Mouse (Mus musculus): ENCODE data around the gene Vamp2. TPM values are rescaled to one million over a fixed set of nuclear protein-coding genes. Genes with fewer than 3 reads are reported as not detected.

Vamp2 gene
- total RNA-seq (2021): 10 to 100 TPM; 61.1 to 70.4 TPM
- long read RNA-seq, experiment 1, transcript Vamp2-201 (5 exons, 2,205 nt): major isoform, 63 of 82 reads
- long read RNA-seq, experiment 1, transcript Vamp2-202 (4 exons, 1,113 nt): minor isoform, 7 of 82 reads
- long read RNA-seq, experiment 1, partial matches to known transcripts: 8 of 82 reads
- long read RNA-seq, experiment 1, other reads (novel, unspliced or antisense): 3 of 82 reads
- long read RNA-seq, experiment 2, transcript Vamp2-201 (5 exons, 2,205 nt): major isoform, 51 of 66 reads
- long read RNA-seq, experiment 2, partial matches to known transcripts: 8 of 66 reads
- long read RNA-seq, experiment 2, other reads (novel, unspliced or antisense): 5 of 66 reads

DNA sequence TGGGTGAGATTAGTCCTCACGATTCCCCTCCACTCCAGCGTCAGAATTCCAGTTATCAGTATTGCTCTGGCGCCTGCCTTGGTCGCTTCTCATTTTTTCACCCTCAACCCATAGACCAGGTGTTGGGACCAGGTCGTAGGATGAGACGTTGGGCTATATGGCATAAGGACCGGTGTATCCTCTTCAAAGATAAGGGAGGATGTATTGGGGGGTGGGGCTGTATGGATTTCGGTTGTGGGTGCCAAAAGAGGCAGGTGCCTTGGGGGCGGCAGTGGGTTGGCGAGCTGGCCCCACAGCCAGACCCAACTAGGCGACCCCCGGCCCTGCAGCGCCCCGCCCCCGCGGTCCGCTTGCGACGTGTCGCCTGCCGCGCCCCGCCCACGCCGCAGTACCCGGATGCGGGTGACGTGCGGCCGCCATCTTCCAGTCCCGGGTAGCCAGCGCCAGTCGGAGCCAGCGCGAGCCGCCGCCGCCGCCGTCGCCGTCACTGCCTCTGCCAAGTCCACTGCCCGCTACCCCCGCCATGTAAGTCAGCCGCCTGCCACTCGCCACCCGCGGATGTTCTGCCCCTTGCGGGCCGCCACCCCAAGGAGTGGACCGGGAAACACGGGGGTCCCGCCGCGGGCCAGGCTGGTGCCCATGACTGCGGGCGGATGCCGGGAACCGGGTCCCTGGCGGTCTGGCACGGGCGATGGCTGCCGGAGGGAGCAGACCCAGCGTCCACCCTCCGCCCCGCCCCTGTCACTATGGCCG, at the start of gene Vamp2:
Vamp2 (plus strand) TSS at position 388 of the 753 bp plus-strand sequence.
- peak; percentile 89 to 92 for DNase-seq (ENCODE audit: low spot score in 2 of 2)

DNA sequence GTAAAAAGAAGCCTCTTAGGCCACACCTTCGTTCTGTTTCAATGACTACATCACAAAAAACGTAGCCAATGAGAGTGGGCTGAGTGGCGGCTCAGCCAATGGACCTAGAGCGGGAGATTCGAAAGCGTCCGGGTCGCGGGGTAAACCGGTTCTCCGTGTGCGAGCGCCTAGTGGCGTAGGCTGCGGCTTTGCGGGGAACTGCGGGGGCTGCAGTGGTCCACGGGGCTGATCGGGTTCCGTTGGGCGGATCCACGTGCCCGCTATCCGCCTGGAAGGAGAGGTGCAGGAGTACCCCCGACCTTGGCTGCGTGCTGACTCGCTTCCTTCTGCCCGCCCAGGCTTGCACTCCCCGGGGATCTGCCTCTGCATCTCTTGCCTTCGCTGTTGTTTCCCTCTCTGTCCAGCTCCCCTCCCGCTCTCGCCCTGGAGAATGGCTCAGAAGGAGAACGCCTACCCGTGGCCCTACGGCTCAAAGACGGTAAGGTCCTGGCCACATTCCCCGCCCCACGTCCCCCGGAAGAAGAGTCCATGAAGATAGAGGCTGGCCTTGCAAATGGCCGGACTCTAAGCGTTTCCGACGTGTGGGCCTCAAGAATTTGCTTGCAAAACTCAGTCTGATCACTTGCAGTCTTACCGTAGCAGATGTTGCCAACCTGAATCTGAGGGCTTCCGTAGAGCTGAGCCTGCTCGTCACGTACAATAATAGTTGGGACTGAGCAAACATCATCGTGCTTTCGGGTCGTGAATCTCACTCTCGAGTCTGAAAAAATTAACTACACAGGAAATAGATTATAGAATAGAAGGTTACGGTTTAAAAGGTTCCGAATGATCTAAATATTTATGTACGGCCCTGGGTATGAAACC, 42.5 kb upstream of the Vamp2 start, which contains the start of gene Aurkb:
Aurkb (plus strand) TSS at position 117 of the 864 bp plus-strand sequence.
- DNase-seq (ENCODE audit: low spot score in 2 of 2): peak; percentile 69 to 88

DNA sequence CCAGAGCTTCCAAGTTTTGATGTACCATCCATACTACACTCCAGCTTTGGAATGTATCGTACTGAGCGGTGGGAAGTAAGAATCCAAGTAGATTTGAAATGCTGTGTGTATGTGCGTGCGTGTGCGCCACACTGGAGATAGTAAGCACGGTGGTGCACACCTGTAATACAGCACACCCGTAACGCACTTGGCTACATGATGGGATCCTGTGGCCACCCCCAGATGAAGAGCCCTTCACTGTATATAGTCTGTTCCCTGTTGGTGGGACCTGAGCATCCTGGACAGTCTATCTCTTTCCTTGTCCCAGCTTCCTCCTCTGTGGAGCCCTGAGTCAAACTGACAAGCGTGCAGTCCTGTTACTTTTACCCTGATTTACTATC, 41.9 kb upstream of the Vamp2 start:
- no peak for DNase-seq (ENCODE audit: low spot score in 2 of 2)

DNA sequence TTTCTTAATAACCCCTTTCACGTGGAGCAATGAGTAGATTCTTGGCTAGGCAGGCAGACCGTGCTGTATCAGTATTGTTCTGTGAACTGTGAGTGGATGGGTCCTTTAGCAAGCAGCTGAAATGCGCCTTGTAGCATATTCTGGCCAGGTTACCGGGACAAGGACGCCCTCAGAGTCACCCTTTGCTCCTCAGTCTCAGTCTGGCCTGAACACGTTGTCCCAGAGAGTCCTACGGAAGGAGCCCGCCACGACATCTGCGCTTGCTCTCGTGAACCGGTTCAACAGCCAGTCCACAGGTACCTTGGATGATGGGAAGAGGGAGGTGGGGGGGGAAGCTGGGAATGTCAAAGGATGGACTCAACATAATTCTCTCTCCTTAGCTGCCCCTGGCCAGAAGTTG, 40.7 kb upstream of the Vamp2 start:
- no peak for DNase-seq (ENCODE audit: low spot score in 2 of 2)

DNA sequence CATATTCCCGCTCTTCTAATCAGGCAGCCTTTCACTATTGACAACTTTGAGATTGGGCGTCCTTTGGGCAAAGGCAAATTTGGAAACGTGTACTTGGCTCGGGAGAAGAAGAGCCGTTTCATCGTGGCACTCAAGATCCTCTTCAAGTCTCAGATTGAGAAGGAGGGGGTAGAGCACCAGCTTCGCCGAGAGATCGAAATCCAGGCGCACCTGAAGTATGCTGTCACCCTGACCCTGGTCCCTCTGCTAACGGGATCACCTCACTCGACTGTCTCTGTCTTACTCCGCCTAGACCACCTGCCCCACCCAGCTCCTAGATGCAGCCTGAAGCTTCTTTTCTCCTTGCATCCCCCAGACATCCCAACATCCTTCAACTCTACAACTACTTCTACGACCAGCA, 40.1 kb upstream of the Vamp2 start:
- no peak for DNase-seq (ENCODE audit: low spot score in 2 of 2)

DNA sequence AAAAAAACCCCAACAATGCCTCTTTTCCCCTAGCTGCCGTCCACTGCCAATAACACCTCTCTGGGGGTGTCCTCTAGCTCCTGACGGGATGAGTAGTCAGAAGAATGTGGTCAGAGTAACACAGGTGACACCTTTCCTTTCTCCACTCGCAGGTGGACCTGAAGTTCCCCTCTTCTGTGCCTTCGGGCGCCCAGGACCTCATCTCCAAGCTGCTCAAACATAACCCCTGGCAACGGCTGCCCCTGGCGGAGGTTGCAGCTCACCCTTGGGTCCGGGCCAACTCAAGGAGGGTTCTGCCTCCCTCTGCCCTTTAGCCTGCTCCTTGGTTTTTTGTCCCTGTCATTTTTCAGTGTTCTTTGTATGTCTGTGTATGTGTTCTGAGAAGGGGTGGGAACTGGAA, 37.5 kb upstream of the Vamp2 start:
- no peak for DNase-seq (ENCODE audit: low spot score in 2 of 2)

DNA sequence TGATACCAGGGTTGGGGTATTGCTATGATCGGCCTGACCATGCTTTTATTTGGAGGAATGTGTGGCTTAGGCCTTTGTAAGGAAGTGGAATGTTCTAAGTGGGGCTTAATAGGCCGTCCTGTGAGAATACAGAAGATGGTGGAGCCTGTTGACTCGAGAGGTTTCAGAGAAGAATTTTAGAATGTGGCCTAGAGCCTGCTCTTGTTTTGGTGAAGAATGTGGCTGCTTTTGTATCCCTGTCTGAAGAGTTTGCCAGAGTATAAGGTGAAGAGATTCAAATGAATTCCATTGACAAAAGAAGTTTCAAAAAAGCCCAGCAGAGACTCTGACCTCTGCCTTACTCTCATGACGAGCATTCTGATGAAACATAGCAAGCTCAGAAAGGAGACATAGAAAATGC, 36.5 kb upstream of the Vamp2 start:
- DNase-seq (ENCODE audit: low spot score in 2 of 2): no peak

DNA sequence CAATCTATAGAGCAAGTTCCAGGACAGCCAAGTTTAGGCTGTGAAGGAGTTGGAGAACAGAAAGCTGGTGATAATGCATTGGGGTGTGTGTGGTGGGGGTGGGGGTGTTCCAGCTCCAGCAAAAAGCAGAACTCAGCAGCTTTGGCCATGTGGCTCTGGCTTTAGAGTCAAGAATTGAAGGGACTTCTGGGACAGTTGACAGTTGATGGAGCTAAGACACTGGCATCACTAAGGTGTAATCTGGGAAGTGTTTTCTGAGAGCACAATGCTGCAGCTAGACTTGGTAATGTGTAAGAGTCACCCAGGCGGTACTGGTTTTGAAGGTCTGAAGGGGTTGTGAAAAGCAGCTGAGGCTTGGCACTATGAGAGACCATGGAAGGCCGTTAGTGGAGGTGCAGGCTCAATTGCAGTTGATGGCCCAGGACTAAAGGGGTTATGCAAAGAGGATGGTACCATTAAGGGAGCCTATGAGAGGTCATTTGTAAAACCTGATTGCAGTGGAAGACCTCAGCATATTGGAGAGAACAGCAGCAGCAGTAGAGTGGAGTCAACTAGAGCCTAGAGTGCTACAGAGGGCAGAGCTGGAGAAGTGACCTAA, 35.4 kb upstream of the Vamp2 start:
- DNase-seq (ENCODE audit: low spot score in 2 of 2): no peak

DNA sequence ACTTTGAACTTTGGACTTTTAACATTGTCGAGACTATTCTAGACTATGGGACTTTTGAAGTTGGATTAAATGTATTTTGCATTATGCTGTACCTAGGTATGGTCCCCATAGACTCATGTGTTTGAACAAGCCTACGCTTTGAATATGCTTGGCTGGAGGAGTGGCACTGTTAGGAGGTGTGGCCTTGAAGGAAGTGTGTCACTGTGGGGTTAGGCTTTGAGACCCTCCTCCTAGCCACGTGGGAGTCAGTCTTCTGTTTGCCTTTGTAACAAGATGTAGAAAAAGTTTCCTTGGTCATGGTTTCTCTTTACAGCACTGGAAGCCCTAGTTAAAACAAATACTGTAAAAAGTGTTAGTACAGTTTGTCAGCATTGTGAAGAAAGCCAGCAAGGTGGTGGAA, 34.4 kb upstream of the Vamp2 start:
- no peak for DNase-seq (ENCODE audit: low spot score in 2 of 2)

DNA sequence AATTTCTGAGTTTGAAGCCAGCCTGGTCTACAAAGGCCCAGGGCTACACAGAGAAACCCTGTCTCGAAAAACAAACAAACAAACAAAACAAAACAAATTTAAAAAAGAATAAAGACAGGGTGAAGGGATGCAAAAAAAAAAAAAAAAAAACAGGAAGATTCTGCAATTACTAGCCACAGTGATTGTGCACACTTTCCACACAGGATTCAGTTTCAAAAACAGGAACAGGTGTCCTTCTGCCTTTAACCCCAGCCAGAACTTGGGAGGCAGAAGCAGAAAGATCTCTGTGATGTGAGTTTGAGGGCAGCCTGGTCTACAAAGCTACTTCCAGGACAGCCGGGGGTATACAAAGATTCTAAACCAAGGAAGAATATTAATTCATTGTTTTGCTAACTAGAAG, 30.0 kb upstream of the Vamp2 start:
- DNase-seq (ENCODE audit: low spot score in 2 of 2): no peak

DNA sequence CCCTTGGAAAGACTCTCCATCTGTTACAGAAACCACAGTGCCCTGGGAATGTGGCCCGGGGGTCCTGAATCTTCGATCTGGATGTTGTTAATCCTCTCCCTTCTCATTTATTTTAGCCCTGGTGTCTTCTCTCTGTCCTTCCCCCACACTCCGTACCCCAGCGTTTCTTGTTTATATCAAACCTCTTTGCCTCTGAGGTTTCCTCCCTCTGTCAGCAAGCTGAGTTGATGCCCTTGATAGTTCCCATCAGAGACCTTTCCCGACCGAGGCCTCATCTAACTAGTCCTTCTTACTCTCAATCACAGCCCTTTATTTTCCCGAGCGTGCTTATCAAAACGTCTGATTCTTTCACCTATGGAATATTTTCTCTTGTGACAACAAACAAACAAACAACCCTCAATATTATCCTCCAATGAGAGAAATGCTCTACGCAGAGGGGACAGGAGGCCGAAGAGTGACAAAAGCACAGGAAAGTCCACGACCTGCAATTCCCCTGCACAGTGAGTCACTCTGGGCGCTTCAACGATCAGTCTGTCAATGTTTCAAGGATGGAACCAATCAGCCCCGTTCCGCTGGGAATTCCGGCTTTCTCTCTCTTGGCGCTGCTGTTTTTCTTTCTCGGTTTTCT, 29.4 kb upstream of the Vamp2 start:
- no peak for DNase-seq (ENCODE audit: low spot score in 2 of 2)

DNA sequence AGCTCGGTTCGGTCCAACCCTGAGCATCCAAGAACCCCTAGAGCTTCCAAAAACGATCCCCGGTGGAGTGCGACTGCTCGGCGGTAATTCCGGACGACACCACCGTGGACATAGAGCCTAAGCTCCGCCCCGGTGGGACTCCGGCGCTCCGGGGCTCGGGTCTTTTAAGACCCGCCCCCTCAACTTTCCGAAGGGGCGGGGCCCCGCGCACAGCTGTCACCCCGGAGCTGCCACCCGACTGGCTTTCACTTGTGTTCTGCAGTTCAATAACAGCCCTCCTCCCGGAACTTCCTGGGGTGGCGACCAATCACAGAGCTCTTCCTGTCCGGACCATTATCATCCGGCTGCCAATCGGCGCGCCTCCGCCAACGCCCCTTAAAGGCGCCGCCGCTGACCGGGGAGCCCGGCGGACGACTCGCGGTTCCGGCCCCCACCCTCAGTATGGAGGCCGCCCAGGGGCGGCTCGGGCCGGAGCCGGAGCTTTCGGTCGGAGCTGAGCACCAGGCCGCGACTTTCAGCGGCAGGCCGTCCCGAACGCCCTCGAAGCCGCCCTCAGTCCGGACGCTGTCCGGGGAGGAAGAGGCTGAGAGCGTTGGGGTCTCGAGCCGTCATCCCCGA, 28.8 kb upstream of the Vamp2 start, which contains the start of gene Borcs6:
Borcs6 (plus strand) TSS at position 361 of the 618 bp plus-strand sequence.
- peak; percentile 88 to 92 for DNase-seq (ENCODE audit: low spot score in 2 of 2)

DNA sequence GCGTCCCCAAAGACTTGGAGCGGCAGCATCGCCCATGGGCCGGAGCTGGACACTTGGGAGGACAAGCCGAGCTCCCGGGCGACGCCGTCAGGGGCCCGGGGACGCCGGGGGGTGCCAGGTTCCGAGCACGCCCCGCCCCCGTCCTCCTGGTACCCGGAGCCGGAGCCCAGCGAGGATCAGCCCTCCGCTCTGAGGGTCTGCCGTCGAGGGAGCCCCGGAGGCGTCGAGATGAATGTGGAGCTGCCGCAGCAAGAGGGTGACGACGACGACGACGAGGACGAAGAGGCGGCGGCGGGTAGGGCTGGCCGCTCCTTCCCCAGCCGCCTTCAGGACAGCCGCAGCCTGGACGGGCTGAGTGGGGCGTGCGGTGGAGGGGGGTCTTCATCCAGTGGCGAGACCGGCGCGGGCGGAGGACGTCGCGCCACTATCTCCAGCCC, 28.3 kb upstream of the Vamp2 start:
- DNase-seq (ENCODE audit: low spot score in 2 of 2): peak; percentile 47 to 67

DNA sequence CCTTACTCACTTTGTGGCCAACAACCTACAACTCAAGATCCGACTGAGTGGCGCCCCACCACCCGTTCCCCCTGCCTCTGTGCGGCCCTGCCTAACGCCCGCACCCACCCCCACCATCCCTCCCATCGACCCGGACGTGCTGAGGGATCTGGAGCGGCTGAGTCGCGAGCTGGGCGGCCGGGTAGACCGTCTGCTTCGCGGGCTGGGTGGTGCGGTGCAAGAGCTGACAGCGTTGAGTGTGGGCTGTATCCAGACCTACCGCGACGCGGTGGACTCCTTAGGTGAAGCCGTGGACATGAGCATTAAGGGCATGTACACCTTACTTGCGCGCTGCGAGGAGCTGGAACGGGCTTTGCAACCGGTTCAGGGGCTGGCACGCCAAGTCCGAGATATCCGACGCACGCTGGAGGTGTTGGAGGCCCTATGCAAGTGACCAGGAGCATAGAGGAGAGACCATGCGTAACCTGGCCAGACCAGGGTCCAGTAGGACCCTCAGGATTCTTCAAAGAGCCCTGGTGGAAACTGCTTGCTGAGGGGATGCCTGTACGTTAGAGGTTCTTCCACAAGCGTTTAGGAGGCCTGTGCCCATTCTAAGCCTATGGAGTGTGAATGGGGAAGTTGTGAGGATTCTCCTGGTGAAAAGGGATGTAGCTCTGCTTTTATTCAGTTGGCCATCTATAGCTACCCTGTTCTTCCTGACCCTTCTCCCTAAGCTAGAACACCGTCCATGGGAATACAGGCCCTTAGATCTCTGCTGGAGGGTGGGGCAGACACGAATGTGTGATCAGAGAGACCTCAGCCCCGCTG, 27.6 kb upstream of the Vamp2 start:
- DNase-seq (ENCODE audit: low spot score in 2 of 2): peak in 1 of 2 experiments; percentile 52

DNA sequence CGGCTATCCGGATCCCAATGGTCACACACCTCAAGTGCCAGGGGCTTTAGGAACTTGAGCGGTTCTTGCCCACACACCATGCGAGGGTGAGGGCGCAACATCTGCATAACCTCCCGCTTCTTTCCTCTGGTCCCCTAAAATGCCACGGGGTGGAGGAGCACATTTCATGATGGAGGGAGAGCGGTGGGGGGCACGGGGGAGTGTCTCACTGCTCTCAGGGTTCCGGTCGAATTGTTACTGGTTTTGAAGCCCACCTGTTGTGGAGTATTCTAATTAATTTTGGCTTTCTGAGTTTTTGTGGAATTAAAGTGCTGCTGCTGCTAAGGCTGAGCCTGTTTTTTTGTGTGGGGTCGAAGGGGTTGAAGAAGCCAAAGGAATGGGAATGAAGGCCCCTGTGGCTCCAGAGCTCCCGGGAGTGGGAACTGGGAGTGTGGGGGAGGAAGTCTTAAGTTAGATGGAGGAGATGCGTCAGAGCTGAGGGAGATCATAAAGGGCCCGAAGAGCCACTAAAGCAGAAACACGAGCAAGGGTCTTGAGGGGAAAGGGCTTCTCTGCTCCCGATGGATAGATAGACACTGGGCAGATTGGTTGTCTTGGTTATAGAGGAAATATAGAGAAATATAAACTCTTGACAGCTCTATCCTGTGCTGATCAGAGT, 26.9 kb upstream of the Vamp2 start:
- no peak for DNase-seq (ENCODE audit: low spot score in 2 of 2)

DNA sequence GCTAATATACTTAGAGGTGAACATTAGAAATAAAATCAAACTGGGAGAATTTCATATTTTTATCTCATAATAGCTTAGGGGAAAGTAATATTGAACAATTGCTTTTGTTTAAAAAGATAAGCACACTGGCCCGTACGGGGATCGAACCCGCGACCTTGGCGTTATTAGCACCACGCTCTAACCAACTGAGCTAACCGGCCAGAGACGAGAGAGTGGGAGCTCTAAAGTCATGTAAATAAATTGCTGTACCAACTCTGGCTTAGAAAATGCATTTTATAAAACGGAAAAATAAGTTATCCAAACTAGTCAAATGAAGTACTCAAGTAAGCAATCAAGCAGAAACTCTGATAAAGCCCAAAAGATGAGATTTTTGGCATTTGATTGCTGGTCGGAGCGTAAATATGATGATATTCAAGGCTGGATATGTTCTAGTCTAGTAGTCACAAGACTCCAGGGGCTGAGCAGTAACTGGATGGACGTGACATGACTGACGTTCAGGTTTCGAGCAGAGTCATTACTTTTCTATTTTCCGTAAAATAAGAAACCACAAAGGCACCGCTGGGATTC, 26.0 kb upstream of the Vamp2 start:
- DNase-seq (ENCODE audit: low spot score in 2 of 2): peak; percentile 58 to 64

DNA sequence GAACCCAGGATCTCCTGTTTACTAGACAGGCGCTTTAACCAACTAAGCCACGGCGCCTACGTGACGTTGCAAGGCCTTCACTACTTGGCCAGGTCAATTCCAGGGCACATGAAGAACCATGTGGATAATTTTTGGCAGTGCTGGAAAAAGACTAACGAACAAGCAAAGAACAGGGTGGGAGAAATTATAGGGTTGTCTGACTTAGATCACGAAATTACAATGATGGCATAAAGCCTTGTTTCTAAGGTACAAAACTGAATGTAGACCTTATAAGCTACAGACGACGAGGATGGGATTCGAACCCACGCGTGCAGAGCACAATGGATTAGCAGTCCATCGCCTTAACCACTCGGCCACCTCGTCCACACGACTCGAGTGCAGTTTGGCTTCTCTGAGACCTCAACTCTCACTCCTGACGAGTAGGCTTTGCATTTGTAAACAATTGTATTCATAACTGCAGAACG, 25.5 kb upstream of the Vamp2 start:
- peak; percentile 83 to 89 for DNase-seq (ENCODE audit: low spot score in 2 of 2)

Data from gastrocnemius, postnatal 4 days (tissue).